Mouse (Mus musculus): ENCODE measurements at regions not wholly inside any gene's neighbourhood (a gene's known extent, or its start where the extent isn't known, plus 50 kb on each side); places are given as distances from the start of the nearest gene placed in this dataset.

- no peak for DNase-seq (ENCODE audit: low spot score)
These were observed 76.9 kb downstream of the Pxdc1 start for GRCm38 (mm10) chr13:34576392-34576791.

DNA sequence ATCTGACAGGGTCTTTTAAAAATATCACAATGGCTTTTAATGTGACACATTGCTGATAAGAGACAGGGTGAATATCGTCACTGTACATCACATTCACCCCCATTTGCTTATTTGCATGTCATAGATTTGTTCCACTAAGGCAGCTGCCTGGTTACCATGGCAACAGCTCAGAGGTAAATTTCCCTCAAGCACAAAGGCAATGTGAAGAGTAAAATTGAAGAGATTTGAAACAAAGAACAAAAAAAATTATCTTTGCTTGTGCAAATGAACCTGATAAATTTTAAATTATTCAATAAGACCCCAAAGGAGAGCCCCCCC lies 77.3 kb downstream of the Pxdc1 start:
- DNase-seq (ENCODE audit: low spot score), result peak; percentile 65

- no peak for DNase-seq (ENCODE audit: low spot score)
These were observed 77.9 kb downstream of the Pxdc1 start for GRCm38 (mm10) chr13:34575179-34575996.

GRCm38 (mm10) chr13:34569312-34569711 lies 84.0 kb downstream of the Pxdc1 start:
- no peak for DNase-seq (ENCODE audit: low spot score)

- DNase-seq (ENCODE audit: low spot score), result no peak
These were observed 86.6 kb downstream of the Pxdc1 start for GRCm38 (mm10) chr13:34566687-34567086.

GRCm38 (mm10) chr13:34550130-34550884 lies 103.0 kb downstream of the Pxdc1 start:
- no peak for DNase-seq (ENCODE audit: low spot score)

DNA sequence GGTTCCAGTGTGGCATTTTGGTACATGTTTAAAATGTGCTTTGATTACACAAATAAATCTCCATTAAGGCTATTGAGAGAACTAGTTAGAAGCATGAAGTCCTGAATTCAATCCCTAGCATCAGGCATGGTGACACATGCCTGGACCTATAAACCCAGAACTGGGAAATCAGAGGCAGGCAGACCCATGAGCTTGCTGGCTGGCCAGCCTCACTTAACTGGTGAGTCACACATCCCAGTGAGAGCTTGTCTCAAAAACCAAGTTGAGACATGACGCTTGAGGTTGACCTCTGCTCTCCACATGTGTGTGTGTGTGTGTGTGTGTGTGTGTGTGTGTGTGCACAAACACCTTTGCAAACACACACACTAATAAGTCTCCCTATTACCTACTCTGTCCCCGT lies 112.6 kb downstream of the Pxdc1 start:
- no peak for DNase-seq (ENCODE audit: low spot score)

GRCm38 (mm10) chr13:34533896-34534295 lies 119.4 kb downstream of the Pxdc1 start:
- DNase-seq (ENCODE audit: low spot score), result no peak

DNA sequence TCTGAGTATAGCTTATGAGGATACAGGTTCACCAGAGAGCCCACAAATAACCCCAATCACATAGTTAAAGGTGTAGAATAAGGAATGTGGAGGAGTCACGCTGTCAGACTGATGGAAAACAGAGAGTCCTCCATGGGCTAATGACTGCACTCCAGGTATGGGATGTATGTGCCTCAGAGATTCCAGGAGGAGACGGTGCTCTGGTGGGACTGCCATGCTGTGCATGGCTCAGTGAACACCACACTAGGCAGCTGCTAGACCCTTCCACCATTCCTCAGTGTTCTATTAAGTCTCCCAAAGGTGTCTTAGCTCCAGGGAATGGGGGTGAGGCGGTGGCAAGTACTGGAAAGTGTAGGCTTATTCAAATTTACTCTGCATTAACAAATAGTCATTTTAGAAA lies 142.0 kb downstream of the Pxdc1 start:
- no peak for DNase-seq (ENCODE audit: low spot score)

DNA sequence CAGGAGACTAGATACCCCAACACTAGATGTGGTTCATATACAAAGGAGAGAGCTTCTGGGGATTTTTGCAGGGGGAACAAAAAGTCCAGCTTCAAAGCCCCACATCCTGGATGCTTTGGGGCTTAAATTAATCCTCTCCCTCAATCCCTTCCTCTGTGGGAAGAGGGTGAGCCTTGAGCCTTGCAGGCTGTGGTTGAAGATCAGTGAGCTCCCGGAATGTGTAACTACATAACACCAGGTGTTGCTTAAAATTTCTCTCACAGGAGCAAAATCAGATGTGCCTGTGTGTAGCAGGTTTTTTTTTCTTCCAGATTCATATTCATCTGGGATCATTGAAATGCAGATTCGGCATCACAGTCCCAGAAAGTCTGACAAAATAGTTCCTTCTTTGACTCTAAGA lies 146.1 kb downstream of the Pxdc1 start:
- DNase-seq (ENCODE audit: low spot score), result no peak

DNA sequence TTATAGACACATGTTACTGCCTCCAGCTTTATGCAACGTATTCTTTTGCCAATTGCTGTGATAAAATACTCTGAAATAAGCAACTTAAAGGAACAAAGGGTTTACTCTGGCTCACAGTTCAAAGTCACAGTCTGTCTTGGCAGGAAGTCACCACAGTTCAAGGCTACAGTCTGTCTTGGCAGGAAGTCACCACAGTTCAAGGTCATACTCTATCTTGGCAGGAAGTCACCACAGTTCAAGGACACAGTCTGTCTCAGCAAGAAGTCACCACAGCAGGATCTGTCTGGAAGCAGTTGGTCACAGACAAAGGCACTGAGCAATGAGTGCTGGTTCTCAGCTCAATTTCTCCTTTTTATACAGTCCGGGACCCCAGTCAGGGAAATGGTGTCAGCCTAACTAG lies 147.4 kb downstream of the Pxdc1 start:
- no peak for DNase-seq (ENCODE audit: low spot score)

GRCm38 (mm10) chr13:34504879-34505278 lies 148.4 kb downstream of the Pxdc1 start:
- no peak for DNase-seq (ENCODE audit: low spot score)

- no peak for DNase-seq (ENCODE audit: low spot score)
These were observed 153.9 kb upstream of the Slc22a23 start for GRCm38 (mm10) chr13:34498910-34499309.

DNA sequence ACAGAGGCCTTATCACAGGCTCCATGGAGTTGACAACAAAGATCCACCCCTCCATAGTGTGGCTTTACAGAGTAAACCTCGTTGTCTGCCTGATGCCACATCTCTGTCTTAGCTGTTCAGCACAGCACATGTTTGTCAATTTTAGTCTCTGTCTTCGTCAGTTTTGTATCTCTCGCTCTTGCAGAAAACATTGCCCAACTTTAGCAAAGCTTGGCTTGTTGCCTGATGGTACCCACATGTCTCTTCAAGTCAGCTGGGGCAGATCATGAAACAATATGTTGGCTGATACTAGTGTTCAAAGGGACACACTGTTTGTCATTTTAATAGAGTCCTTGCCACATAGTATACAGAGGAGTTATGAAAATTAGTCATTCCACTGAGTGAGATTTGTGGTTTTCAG lies 152.7 kb upstream of the Slc22a23 start:
- DNase-seq (ENCODE audit: low spot score), result no peak

DNA sequence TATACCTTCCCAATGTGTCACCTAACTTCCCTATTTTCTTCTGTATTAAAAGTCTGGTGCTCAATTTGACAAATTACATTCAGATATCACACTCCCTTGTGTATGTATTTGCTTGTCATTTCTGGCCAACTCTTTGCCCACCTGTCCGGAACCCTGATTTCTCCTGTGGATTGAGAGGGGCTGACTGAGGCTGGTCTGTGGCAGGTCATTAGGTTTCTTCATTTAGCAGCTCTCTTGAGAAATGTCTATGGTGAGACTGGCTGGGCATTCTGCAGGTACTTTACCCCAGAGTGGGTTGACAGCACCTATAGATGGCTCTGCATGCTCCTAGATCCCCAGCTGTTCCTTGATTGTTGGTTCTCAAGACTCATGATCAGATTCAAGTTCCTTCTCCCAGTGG lies 139.8 kb upstream of the Slc22a23 start:
- no peak for DNase-seq (ENCODE audit: low spot score)

DNA sequence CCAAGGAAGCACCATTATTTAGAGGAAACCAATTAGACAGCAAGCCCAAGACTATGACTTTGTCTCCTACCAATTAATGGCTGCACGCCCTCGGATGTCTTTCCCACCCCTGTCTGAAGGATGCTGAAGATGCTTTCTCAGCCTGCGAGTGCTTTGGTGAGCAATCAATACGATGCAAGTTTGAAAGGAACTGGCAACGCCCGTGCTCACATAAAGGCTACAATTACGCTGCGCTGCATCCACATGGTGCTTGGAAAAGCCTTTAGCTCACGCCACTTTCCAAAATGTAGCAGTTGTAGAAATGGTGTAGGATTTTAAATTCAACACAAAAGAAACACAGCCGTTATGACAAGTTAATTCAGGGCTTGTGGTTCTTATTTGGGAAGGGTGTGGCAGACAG lies 136.5 kb upstream of the Slc22a23 start:
- DNase-seq (ENCODE audit: low spot score), result no peak

- DNase-seq (ENCODE audit: low spot score), result no peak
These were observed 125.4 kb upstream of the Slc22a23 start for GRCm38 (mm10) chr13:34470410-34470809.

- DNase-seq (ENCODE audit: low spot score), result no peak
These were observed 124.6 kb upstream of the Slc22a23 start for GRCm38 (mm10) chr13:34469568-34469967.

- DNase-seq (ENCODE audit: low spot score), result no peak
These were observed 123.3 kb upstream of the Slc22a23 start for GRCm38 (mm10) chr13:34468132-34468748.

DNA sequence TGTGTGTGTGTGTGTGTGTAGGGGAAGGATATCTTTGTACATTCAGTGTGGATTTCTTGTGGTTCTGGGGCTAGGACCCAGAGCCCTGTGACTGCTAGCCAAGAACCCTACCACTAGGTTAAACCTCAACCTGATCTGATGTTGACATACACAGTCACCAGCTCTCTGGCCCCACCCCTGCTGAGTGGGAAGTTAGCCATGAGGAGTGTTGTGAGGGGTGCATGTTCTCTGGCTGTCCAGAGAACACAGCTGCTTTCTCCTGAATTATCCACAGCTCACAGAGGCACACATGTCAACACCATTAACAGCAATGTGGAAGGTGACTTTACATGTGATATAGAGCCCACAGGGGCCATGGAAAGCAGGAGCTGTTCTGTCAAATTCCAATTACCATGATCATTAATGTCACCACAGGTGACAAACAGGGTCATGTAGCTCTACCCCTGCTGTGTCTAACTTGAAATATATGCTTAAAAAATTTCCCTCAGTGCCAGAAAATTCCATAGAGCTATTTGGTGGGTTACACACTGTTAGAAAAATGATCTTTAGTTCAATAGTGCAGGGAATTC lies 121.0 kb upstream of the Slc22a23 start:
- no peak for DNase-seq (ENCODE audit: low spot score)

GRCm38 (mm10) chr13:34465456-34465855 lies 120.5 kb upstream of the Slc22a23 start:
- DNase-seq (ENCODE audit: low spot score), result no peak

GRCm38 (mm10) chr13:34464221-34464620 lies 119.2 kb upstream of the Slc22a23 start:
- DNase-seq (ENCODE audit: low spot score), result no peak
